Mouse (Mus musculus) macrophage (primary cell): ENCODE measurements around the gene Ninl. TPM values are rescaled to one million over a fixed set of nuclear protein-coding genes. Genes with fewer than 3 reads are reported as not detected.

ENCODE experiments used
- H3K27ac ChIP-seq: fragments of 350-480 bp; formaldehyde crosslinking; 2 replicates; pipeline ENCODE4 v1.9.0; 2021
- H3K36me3 ChIP-seq: fragments of 350-480 bp; formaldehyde crosslinking; 2 replicates; pipeline ENCODE4 v1.9.0; 2021; ENCODE audit errors: inconsistent target
- H3K4me3 ChIP-seq: fragments of 350-480 bp; formaldehyde crosslinking; 2 replicates; pipeline ENCODE4 v1.9.0; 2021; ENCODE audit errors: inconsistent target
- H3K79me2 ChIP-seq: fragments of 350-480 bp; formaldehyde crosslinking; 2 replicates; pipeline ENCODE4 v1.9.0; 2021; ENCODE audit errors: inconsistent target
- WGBS: methylation state at CpG from one replicate; pipeline ENCODE4 v1.1.7; 2026; ENCODE audit warnings: inconsistent platforms; ENCODE audit not compliant: missing documents; 5-methylcytosine and 5-hydroxymethylcytosine counted together
- polyA plus RNA-seq: library from polyadenylated mRNA; stranded (reverse); fragments of 250-400 nt; gene quantifications from 3 replicates; pipeline ENCODE4 v1.2.4, GENCODE M21; 2018; ENCODE audit warnings: inconsistent platforms

The Ninl gene
- polyA plus RNA-seq, 1 experiment from 2014 or later, result 0.66 TPM

DNA sequence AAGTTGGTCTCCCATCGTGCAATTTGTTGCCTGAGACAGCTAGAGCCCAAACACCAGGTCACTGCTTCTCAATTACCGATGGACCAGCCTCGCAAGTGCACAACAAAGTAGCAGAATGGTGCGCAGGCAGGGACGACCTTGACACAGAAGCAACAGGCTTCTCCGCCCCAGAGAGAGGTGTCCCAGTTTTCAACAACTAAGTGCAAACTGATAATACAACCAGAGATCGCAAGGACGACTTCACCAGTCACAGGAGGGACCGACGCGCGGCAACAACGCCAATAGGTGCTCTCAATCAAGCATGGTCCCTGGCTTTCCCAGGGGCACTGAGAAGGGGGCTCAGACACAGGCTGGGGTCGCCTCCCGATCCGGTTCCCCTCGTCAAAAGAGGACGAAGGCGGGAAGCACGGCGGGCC, 30.7 kb downstream of the Ninl start:
- 3% methylated on average over 21 of the region's 21 CpGs for WGBS
- Histone ChIP-seq H3K79me2 (no peaks in the 10 kb centered on the region), H3K4me3 (peak overlapping the region; percentile 22), H3K27ac (no peak overlapping the region), H3K36me3 (no peaks in the 10 kb centered on the region)

DNA sequence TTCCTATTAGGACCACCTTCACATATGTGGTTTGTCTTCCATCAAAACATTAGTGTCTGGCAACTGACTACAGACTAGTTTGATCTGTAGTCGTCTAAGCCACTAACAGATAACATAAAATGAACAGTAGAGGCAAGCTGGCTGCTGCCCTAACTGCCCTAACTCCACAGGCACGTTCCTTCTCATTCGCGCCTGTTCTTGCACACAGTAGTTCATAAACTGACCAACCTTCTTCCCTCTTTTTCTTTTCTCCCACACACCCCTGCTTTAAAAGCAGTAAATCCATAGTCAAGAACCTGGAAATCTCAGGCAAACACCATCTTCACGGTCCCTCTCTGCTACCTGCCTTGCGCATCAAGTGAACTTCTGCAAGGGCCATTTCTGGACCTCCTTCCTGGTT, 31.2 kb downstream of the Ninl start:
- Histone ChIP-seq H3K79me2 (no peaks in the 10 kb centered on the region), H3K27ac (no peak overlapping the region), H3K4me3 (no peak overlapping the region), H3K36me3 (no peaks in the 10 kb centered on the region)
- WGBS, result 58% methylated on average over 6 of the region's 6 CpGs

DNA sequence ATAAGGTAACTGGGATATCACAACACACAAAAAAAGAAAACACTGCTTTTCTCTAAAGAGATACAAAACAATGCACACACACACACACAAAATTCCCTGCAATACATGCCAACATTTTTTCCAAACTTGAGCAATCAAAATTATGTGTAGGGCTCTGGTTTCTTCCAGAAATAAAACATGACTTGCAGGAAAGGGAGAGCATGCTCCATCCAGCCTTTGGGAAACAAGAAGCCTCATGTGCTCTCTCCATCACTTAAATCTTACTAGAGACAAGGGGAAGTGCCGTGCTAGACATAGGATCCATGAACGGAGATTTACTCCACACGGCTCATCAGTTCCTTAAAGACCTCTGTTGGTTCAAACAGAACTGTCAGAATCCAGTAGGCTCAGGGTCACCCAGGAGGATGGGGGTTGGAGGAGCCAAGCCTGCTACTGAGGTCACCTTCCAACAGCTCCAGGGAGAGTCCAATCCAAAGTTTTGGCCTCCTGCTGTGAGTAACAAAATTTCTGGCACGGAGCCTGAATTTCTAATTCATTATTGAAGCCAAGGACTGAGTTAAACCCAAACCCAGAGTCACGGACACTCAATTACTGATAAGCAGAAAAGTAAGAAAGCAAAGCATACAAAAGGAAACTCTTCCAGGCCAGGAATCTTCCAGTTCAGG, 32.8 kb downstream of the Ninl start:
- Histone ChIP-seq H3K79me2 (no peaks in the 10 kb centered on the region), H3K4me3 (no peak overlapping the region)
- 87% methylated on average over 5 of the region's 5 CpGs for WGBS

DNA sequence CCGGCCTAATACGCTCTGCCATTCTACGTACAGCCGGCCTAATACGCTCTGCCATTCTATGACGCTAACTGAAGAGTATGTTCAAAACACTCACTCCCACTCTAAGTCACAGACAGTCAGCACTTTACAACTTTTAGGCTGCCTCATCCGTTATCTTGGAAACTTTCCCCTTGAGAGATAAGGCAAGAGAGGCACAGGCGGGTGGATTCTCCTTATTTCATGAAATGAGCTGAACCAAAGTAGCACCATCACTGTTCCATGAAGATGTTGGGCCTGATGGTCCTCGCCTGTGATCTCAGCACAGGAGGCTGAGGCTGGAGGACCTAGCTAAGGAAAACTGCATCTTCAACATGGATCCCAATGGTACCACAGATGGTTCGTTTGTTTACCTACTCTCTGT, 34.8 kb downstream of the Ninl start:
- WGBS, result 93% methylated on average over 10 of the region's 10 CpGs
- no peak overlapping the region for H3K27ac ChIP-seq
- H3K4me3 ChIP-seq, result no peak overlapping the region

More for the DNA sequence above, 32.8 kb downstream of the Ninl start:
- Histone ChIP-seq H3K27ac (no peak overlapping the region), H3K36me3 (no peaks in the 10 kb centered on the region)

DNA sequence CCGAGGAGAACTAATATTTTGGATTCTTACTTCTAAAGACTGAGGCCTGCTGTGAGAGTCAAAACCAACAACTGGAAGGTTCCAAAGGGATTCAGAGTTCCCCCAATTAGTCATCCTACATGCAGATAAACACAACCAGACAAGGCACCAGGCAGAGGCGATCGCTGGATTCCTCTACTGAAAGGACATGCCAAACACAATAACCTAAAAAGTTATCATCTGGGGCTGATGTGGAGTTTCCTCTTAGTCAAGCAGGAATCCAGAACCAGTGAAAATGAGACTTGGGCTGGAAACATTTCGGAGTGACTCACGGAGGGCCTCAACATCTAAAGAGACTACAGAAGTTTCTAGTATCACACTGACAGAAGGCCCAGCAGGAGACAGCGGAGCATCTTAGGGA, 35.4 kb downstream of the Ninl start:
- Histone ChIP-seq H3K36me3 (no peaks in the 10 kb centered on the region), H3K79me2 (no peaks in the 10 kb centered on the region), H3K27ac (no peak overlapping the region), H3K4me3 (no peak overlapping the region)
- 98% methylated on average over 6 of the region's 6 CpGs for WGBS

More for the DNA sequence above, 34.8 kb downstream of the Ninl start:
- H3K36me3 ChIP-seq, result no peaks in the 10 kb centered on the region
- H3K79me2 ChIP-seq, result no peaks in the 10 kb centered on the region

DNA sequence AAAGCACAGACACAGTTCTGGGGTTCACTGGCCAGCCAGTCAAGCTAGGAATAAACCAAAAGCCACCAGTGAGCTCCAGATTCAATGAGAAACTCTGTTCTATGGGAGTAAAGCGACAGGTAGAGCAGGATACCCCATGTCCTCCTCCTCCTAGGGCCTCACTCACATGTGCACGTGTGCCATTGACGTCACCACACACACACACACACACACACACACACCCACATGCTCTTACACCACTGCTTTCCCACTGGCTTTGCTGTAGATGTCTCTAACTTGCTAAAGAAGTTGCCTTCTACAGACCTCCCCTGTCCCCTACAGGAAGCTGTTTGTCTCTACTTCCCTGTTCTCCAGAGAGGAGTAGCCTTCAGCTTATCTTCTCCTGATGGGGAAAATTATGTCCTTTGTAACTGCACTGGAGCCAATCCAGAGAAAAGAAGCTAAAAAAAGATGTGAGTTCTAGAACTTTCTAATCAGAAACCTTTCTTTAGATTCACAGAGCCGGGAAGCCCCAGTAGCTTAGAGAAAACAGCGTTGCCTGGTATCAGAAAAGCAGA, 37.5 kb downstream of the Ninl start:
- no peak overlapping the region for H3K27ac ChIP-seq
- H3K4me3 ChIP-seq, result no peak overlapping the region
- WGBS, result 67% methylated on average over 5 of the region's 5 CpGs
- no peaks in the 10 kb centered on the region for H3K79me2 ChIP-seq
- no peaks in the 10 kb centered on the region for H3K36me3 ChIP-seq

DNA sequence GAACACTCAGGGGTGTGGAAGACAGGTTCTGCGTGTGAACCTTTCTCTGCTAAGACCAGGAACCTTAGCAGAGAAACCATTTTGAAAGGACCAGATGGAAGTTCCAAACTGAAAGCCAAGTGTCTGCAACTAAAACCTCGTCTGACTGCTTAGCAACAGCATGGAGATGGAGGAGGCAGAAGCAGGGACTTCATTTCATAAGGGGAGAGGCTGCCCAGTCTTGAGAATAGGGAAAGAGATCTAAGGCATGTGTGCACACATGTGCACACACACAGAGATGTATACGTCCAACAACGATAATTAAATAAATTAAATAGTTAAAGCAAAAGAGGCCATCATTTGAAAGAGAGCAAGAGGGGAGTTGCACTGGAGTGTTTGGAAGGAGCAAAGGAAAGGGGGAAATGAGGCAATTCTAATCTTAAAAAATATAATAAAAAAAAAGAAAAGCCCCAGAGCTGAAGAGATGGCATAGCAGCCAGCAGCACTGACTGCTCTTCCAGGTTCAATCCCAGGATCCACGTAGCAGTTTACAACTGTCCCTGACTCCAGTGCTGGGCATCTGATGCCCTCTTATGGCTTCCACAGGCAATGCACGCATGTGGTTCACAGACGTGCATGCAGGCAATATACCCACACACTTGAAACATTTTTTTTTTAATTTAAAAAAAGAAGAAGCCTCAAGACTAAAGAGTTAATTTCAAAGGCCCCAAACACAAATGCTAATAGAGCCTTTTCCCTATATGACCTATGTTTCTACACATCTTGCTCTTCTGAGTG, 38.6 kb downstream of the Ninl start:
- Histone ChIP-seq H3K36me3 (no peaks in the 10 kb centered on the region), H3K27ac (no peak overlapping the region), H3K4me3 (no peak overlapping the region), H3K79me2 (no peaks in the 10 kb centered on the region)
- WGBS, result 65% methylated on average over 7 of the region's 7 CpGs

DNA sequence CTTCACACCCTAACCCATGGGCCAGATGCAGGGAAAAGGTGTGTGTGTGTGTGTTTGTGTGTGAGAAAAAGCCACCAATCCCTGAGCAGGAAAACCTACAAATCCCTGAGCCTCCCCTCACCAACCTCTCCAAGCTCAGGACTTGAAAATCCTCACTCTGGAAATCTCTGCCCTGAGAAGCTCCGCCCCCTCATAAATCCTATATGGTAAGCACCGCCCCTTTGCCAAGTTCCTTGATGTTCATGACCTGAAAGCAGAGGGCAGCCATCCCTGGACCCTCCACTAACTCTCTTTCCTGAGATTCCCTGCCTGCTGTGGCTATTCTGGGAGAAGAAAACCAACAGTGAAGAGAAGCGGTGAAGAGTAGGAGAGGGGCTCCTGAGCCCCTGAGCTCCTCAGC, 40.2 kb downstream of the Ninl start:
- WGBS, result 88% methylated on average over 3 of the region's 3 CpGs
- no peak overlapping the region for H3K4me3 ChIP-seq
- no peaks in the 10 kb centered on the region for H3K36me3 ChIP-seq
- no peak overlapping the region for H3K27ac ChIP-seq
- H3K79me2 ChIP-seq, result no peaks in the 10 kb centered on the region

DNA sequence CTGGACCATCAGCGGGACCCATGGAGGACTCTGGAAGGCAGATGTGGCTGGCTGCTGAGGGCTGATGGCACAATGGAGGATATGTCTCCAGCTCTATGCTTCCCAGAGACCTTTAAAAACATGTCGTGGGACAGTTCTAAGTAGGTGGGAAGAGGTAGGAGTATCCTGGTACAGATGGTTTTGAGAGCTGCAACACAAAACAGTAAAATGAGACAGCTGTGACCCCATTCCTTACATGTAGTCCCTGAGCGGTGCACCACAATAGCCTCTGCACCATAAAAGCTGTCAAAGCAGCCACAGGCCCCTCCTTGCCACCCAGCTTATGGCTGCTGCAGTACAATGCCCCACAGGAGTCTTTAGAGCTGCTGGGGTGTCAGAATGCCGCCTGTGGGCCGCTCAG, 41.6 kb downstream of the Ninl start:
- H3K79me2 ChIP-seq, result no peaks in the 10 kb centered on the region
- whole genome bisulfite sequencing, result 100% methylated on average over 5 of the region's 5 CpGs
- H3K4me3 ChIP-seq, result no peak overlapping the region
- H3K36me3 ChIP-seq, result no peaks in the 10 kb centered on the region
- no peak overlapping the region for H3K27ac ChIP-seq

DNA sequence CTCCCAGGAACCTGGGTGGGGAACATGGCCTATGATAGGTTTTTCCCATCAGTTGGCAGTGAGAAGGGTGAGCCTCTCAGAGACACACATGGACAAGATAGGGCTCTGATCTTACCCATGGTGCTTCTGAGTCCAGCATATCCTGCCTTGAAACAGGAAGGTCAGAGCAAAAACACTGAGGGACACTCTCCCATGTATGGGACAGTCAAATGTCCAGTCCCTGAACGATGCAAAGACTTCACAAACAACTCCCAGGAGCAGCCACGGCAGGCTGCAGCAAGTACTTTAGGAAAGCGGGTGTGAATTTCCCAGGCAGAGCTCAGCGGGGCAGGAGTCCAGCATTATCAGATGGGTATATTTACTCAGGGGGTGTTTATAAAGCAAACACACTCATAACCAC, 43.9 kb downstream of the Ninl start:
- H3K27ac ChIP-seq, result no peak overlapping the region
- no peaks in the 10 kb centered on the region for H3K79me2 ChIP-seq
- H3K4me3 ChIP-seq, result no peak overlapping the region
- H3K36me3 ChIP-seq, result no peaks in the 10 kb centered on the region
- WGBS, result 94% methylated on average over 4 of the region's 4 CpGs

DNA sequence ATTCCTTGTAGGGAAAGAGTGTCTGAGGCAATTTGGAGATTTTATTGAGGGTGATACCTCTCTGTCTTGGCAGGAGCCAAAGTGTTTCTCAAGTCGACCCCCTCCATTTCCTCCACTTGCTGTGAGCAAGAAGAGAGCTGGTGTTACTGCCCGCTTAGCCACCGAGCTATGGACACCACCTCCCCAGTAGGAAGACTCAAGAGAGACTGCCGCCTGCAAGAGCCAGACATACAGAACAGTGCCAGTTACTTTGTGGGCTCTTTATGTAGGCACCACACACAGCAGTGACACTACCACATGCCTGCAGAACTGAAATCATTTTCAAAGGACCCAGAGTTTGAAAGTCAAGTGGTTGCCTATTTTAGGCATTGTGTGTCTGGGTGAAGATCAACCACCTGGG, 48.1 kb downstream of the Ninl start:
- H3K27ac ChIP-seq, result no peak overlapping the region
- no peaks in the 10 kb centered on the region for H3K36me3 ChIP-seq
- H3K79me2 ChIP-seq, result no peaks in the 10 kb centered on the region
- no peak overlapping the region for H3K4me3 ChIP-seq
- 88% methylated on average over 4 of the region's 4 CpGs for WGBS

DNA sequence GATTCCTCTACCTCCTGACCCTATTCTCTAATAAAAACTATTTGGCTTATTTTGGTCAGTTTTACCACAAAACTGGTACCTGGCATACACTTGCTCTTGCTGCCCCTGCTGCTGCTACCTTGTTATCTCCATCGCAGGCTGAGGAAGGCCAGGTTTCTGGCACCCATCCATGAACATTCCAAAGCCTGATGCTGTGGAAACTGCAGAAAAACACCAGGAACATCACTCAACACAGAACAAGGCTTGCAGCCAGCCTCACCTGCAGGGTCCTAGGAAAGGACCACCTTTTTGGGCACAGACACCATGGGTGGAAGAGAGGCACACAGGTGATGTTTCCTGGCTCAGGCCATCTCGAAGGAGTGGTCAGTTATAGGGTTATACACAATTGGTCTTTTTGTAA, 48.7 kb downstream of the Ninl start:
- no peak overlapping the region for H3K4me3 ChIP-seq
- no peaks in the 10 kb centered on the region for H3K36me3 ChIP-seq
- H3K27ac ChIP-seq, result no peak overlapping the region
- no peaks in the 10 kb centered on the region for H3K79me2 ChIP-seq
- WGBS, result 89% methylated on average over 2 of the region's 2 CpGs

DNA sequence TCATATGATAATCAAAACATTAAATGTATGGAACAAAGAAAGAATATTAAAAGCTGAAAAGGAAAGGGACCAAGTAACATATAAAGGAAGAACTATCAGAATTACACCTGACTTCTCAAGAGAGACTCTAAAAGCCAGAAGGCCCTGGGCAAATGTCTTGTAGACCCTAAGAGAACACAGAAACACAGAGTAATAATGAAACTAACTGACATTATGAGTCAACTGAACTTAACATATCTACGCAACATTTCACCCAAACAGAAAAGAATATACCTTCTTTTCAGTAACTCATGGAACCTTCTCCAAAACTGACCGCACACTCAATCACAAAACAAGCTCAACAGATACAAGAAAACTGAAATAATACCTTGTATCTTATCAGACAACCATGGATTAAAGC, 53.8 kb downstream of the Ninl start:
- Histone ChIP-seq H3K4me3 (no peak overlapping the region), H3K36me3 (no peaks in the 10 kb centered on the region), H3K79me2 (no peaks in the 10 kb centered on the region), H3K27ac (no peak overlapping the region)
- 100% methylated on average over 2 of the region's 2 CpGs for WGBS

DNA sequence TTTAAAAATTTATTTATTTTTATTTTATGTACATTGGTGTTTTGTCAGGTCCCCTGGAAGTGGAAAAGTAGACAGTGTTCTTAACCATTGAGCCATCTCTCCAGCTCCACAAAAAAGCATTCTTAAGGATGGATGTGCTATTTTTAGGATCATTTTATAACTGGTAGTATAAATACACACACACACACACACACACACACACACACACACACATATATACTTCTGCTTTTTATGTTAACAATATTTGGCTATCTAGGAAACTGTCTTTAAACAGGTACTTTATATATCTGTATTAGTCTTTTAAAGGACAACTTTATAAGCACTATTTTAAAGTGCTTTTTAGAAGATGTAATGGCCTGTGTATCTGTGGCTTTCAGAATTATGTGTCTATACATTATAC, 57.1 kb downstream of the Ninl start:
- Histone ChIP-seq H3K79me2 (no peaks in the 10 kb centered on the region), H3K4me3 (no peak overlapping the region), H3K36me3 (no peaks in the 10 kb centered on the region), H3K27ac (no peak overlapping the region)

DNA sequence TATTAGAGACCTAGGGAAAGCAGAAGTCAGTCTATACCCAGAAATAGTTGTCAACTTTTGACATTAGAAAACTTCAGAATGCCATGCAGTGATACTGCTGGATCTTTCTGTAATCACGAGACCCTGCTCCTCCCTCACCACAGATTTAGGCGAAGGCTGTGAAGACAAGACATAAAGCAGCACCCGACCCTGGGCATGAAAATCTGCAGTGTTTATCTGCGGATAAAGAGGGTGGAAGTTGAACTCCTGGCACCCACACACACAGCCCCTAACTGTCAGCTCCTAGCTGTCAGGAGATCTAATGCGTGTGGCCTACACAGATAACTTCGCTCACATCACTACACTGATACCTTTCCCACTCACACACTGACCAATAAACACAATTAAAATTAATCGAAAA, 57.7 kb downstream of the Ninl start:
- H3K79me2 ChIP-seq, result no peaks in the 10 kb centered on the region
- H3K4me3 ChIP-seq, result no peak overlapping the region
- H3K36me3 ChIP-seq, result no peaks in the 10 kb centered on the region
- 80% methylated on average over 7 of the region's 7 CpGs for WGBS
- no peak overlapping the region for H3K27ac ChIP-seq
